Mouse (Mus musculus) lung, adult 2 months (tissue): ENCODE data around the gene Rhog.

Experiments used
- CTCF ChIP-seq: fragments of 200-500 bp; IDR thresholded peaks from 2 replicates; pipeline ENCODE4 v1.5.1; 2011; ENCODE audit warnings: mild to moderate bottlenecking, low read length, control low read depth; ENCODE audit not compliant: insufficient read depth
- POLR2A ChIP-seq: fragments of 200-500 bp; IDR thresholded peaks from 2 replicates; pipeline ENCODE4 v1.6.1; 2011; ENCODE audit warnings: low read depth, mild to moderate bottlenecking, control low read depth, low read length, borderline replicate concordance; ENCODE audit errors: extremely low read depth

DNA sequence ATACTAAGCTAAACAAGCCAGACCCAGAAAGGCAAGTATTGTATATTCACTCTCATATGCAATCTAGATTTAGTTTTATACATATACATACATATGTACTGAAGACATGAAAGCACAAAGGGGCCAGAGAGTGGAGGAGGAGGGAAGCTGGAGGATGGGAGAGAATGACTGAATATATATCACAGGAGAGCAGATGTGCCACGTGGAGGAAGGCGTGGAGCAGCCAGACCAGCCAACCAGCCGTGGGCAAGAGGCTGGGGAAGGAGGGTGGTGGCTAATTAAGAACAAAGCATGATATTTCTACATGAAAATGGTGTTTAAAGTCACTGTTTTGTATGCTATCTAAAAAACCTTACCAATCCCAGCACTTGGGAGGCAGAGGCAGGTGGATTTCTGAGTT, 2.9 kb upstream of the Rhog start:
- TF ChIP-seq POLR2A (no peak), CTCF (no peak)
